Mouse (Mus musculus) heart, postnatal 0 days (tissue): ENCODE results near the gene Snx21. TPM values are rescaled to one million over a fixed set of nuclear protein-coding genes. Genes with fewer than 3 reads are reported as not detected.
A peak's percentile ranks its signal among the peaks of the same experiment; 100 is the strongest.

Source experiments
- ATAC-seq: fragments of 200-750 bp; cut with Nextera tagmentation; 2 replicates; pipeline ENCODE4 v1.8.0; 2017; ENCODE audit warnings: low read depth, moderate number of reproducible peaks, moderate library complexity; ENCODE audit not compliant: insufficient read depth
- DNase-seq: peaks from one replicate; pipeline ENCODE4 v3.0.0-alpha.2; 2016; ENCODE audit warnings: low spot score
- H3K27ac ChIP-seq: fragments of 300-500 bp; sonication (generic); 2 replicates; pipeline ENCODE4 v1.5.1; 2014; ENCODE audit warnings: low read depth, mild to moderate bottlenecking
- H3K27me3 ChIP-seq: fragments of 300-500 bp; sonication (generic); 2 replicates; pipeline ENCODE4 v1.6.1; 2014; ENCODE audit warnings: low read length, mixed read lengths; ENCODE audit not compliant: control insufficient read depth, insufficient read depth
- H3K36me3 ChIP-seq: fragments of 300-500 bp; sonication (generic); replicated peaks from 2 replicates; pipeline ENCODE4 v1.6.1; 2014; ENCODE audit warnings: low read length, mixed read lengths; ENCODE audit not compliant: control insufficient read depth, insufficient read depth
- H3K4me1 ChIP-seq: fragments of 300-500 bp; sonication (generic); 2 replicates; pipeline ENCODE4 v1.6.1; 2014; ENCODE audit warnings: antibody characterized with exemption; ENCODE audit not compliant: control insufficient read depth, insufficient read depth
- H3K4me2 ChIP-seq: fragments of 300-500 bp; sonication (generic); 2 replicates; pipeline ENCODE4 v1.6.1; 2014; ENCODE audit warnings: low read depth, mild to moderate bottlenecking, low read length, moderate library complexity
- H3K4me3 ChIP-seq: fragments of 300-500 bp; sonication (generic); 2 replicates; pipeline ENCODE4 v1.5.1; 2014; ENCODE audit warnings: low read depth, low read length
- H3K9ac ChIP-seq: fragments of 300-500 bp; sonication (generic); replicated peaks from 2 replicates; pipeline ENCODE4 v1.6.1; 2014; ENCODE audit warnings: low read depth, low read length, mixed read lengths
- H3K9me3 ChIP-seq: fragments of 300-500 bp; sonication (generic); replicated peaks from 2 replicates; pipeline ENCODE4 v1.6.1; 2016; ENCODE audit warnings: low read length; ENCODE audit not compliant: control insufficient read depth
- CTCF ChIP-seq: IDR thresholded peaks from 2 replicates; pipeline ENCODE4 v1.5.1; 2016; ENCODE audit warnings: antibody characterized with exemption, control low read depth, low read depth
- EP300 ChIP-seq: IDR thresholded peaks from 2 replicates; pipeline ENCODE4 v1.6.1; 2016; ENCODE audit warnings: antibody characterized with exemption, low read depth
- WGBS: fragments of 180-500 bp; shearing (Covaris S2); extraction: QIAGEN DNeasy Blood & Tissue Kit; methylation state at CpG from one replicate; pipeline ENCODE4 v1.1.7; 2014; 5-methylcytosine and 5-hydroxymethylcytosine counted together
- polyA plus RNA-seq: library from polyadenylated mRNA; unstranded; fragments of >200 nt; fragmentation: Nextera tagmentation; extraction: Ambion mirVana; gene quantifications from 2 replicates; pipeline ENCODE4 v1.2.1, GENCODE M21; 2015
- total RNA-seq: library from RNA; depleted of rRNA; stranded (reverse); fragments of >200 nt; gene quantifications from 2 replicates; pipeline ENCODE4 v1.2.3, GENCODE M21; 2014; ENCODE audit warnings: low replicate concordance

The Snx21 gene
- total and polyA plus RNA-seq, 2 experiments from 2014 or later, result 29.8 to 46.4 TPM

DNA sequence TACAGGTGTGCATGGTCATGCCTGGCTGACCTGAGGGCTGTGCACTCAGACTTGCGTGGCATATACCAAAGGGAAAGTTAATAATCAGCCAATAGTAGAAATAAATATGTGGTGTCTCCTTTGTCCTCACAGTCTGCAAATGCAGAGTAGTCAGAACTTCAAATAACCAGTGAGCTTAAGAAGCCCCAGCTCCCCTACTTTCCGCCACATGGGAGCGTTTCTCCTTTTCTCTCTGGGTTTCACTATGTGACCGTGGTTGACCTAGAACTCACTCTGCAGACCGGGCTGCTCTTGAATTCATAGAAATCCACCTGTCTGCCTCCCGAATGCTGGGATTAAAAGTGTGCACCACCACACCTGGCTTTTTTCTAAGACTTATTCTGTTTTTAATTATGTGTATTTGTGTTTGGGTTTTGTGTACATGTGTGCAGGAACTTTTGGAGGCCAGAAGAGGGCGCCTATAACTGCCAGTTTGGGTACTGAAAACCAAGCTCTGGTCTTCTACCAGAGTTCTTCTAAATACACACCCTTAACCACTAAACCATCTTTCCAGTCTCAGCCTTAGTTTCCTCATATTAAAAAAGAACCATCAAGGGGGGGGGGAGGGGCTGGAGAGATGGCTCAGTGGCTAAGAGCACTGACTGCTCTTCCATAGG, 1.6 kb upstream of the Snx21 start:
- H3K9me3 ChIP-seq, result no peaks in the 10 kb centered on the region
- ATAC-seq (no peak), DNase-seq (no peak)
- no peak overlapping the region for H3K4me2 ChIP-seq
- no peak overlapping the region for H3K9ac ChIP-seq
- no peaks in the 10 kb centered on the region for H3K27me3 ChIP-seq
- peaks cover 8% of the 10 kb centered on the region; the same call in 1 of the 2 replicates for H3K36me3 ChIP-seq
- no peak for TF ChIP-seq EP300
- peak; percentile 21; the same call in 1 of the 2 replicates for TF ChIP-seq CTCF
- peaks cover 20% of the 10 kb centered on the region for H3K4me1 ChIP-seq
- no peak overlapping the region for H3K4me3 ChIP-seq
- no peak overlapping the region for H3K27ac ChIP-seq
- 77% methylated on average over 7 of the region's 7 CpGs for whole genome bisulfite sequencing

GRCm38 (mm10) chr2:164784869-164785420, 678 bp upstream of the Snx21 start:
- H3K4me2 ChIP-seq, result peak overlapping the region; percentile 86
- 6% methylated on average over 7 of the region's 7 CpGs for WGBS
- H3K4me3 ChIP-seq, result peak overlapping the region; percentile 76
- H3K9ac ChIP-seq, result peak overlapping the region; percentile 77
- DNase-seq, result no peak
- H3K36me3 ChIP-seq, result peaks cover 9% of the 10 kb centered on the region; the same call in 1 of the 2 replicates
- H3K4me1 ChIP-seq, result peaks cover 20% of the 10 kb centered on the region
- peak overlapping the region; percentile 89 for H3K27ac ChIP-seq
- TF ChIP-seq EP300 (no peak), CTCF (no peak)
- H3K9me3 ChIP-seq, result no peaks in the 10 kb centered on the region
- ATAC-seq, result no peak
- no peaks in the 10 kb centered on the region for H3K27me3 ChIP-seq

DNA sequence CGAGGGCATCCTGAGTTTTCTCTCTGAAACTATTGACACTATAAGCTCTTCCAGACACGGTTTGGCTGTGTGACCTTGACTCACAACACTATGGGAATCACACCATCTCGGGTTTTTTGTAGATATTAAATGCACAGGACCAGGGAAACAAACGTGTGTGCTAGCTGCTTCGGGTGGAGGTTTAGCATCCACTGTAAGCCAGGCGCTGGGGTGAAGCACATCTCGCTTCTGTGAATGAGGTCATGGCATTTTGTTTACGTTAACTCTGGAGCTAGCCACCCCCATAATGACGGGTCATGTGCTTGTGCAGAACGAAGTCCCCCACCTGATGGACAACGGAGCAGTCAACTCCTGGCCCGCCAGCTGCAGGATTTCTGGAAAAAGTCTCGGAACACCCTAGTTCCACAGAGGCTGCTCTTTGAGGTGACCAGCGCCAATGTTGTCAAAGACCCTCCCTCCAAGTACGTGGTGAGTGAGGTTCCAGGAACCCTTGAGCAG, 814 bp downstream of the Snx21 start:
- Histone ChIP-seq H3K27ac (peak overlapping the region; percentile 89), H3K36me3 (peaks cover 21% of the 10 kb centered on the region), H3K4me2 (peak overlapping the region; percentile 86), H3K9me3 (no peaks in the 10 kb centered on the region), H3K27me3 (no peaks in the 10 kb centered on the region), H3K9ac (peak overlapping the region; percentile 77), H3K4me1 (peaks cover 20% of the 10 kb centered on the region), H3K4me3 (peak overlapping the region; percentile 76)
- WGBS, result 4% methylated on average over 15 of the region's 15 CpGs
- TF ChIP-seq EP300, result no peak
- no peak for TF ChIP-seq CTCF
- DNase-seq, result peak; percentile 43
- ATAC-seq, result peak; percentile 12; the same call in 1 of the 2 replicates

DNA sequence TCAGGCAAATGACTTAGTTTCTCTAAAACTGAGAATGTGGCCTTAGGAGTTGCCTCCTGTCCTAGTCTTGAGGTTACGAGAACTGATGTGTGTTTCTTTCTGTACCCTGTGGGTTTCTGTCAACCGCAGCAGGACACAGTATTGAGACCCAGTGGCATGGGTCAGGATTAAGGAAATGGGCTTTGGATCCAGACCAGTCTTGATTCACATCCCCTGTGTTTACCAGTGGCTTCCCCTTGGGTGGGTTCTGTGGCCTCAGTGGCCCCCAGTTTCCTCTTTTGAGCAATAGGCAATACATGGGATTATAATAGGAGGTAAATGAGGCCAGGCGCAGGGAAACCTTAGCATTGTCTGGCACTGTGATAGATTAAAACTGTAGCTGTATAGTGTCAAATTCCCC, 1.4 kb downstream of the Snx21 start:
- DNase-seq (no peak), ATAC-seq (no peak)
- Histone ChIP-seq H3K36me3 (peaks cover 27% of the 10 kb centered on the region), H3K27me3 (no peaks in the 10 kb centered on the region), H3K9me3 (no peaks in the 10 kb centered on the region), H3K4me2 (peak overlapping the region; percentile 86), H3K9ac (peak overlapping the region; percentile 77), H3K4me1 (peaks cover 20% of the 10 kb centered on the region), H3K4me3 (peak overlapping the region; percentile 76), H3K27ac (peak overlapping the region; percentile 89)
- no peak for TF ChIP-seq EP300
- TF ChIP-seq CTCF, result no peak
- WGBS, result 68% methylated on average over 3 of the region's 3 CpGs

DNA sequence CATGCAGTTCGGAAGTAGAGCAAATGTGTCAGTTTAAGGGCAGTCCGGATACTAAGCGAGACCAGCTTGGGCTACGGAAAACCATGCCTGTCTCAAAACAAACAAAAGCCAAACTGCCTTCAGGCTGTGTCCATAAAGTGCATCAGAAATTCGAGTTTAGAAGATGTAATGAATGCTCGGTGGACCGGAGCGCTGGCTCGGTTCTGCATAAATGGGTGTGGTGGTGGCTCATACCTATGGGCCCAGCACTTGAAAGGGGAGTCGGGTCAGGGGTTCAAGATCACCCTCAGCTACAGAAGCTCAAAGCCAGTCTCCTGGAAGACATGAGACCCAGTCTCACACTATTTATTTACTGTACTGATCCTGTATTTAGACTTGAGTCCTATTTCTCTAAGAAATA, 2.2 kb downstream of the Snx21 start:
- Histone ChIP-seq H3K9ac (no peak overlapping the region), H3K36me3 (peaks cover 35% of the 10 kb centered on the region), H3K4me2 (0 out of 2 replicates have a peak overlapping the region, but pooled peaks have one; percentile 86), H3K4me3 (no peak overlapping the region), H3K4me1 (peaks cover 20% of the 10 kb centered on the region), H3K27me3 (no peaks in the 10 kb centered on the region), H3K27ac (no peak overlapping the region), H3K9me3 (no peaks in the 10 kb centered on the region)
- WGBS, result 82% methylated on average over 10 of the region's 10 CpGs
- no peak for DNase-seq
- no peak for ATAC-seq
- TF ChIP-seq CTCF (no peak), EP300 (no peak)
